Mouse (Mus musculus): ENCODE data around the gene Klk7.

DNA sequence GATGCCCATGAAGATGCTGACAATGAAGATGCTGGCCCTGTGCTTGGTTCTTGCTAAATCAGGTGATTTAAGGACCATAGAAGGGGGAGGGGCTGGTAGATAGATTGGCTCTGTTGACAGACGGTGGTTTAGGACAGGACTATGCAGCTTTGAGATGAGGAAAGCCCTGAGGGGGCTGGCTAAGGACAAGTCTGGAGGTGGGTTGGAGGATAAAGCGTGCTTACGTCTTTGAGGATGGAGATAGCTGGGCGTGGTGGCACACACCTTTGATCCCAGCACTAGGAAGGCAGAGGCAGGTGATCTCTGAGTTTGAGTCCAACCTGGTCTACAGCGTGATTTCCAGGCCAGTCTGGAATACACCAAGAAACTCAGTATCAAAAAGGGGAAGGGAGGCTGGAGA, 15.0 kb downstream of the Klk7 start:
- no peak for TF ChIP-seq EP300 (IDR thresholded peaks at IDR 0.05)
- TF ChIP-seq CTCF (IDR thresholded peaks at IDR 0.05): no peak
